Mouse (Mus musculus): ENCODE measurements around the gene Grk2. TPM values are rescaled to one million over a fixed set of nuclear protein-coding genes. Genes with fewer than 3 reads are reported as not detected.

Grk2 gene
- polyA plus RNA-seq, 1 experiment from 2014 or later: 24.4 TPM

- H3K27ac ChIP-seq (replicated peaks): no peak overlapping the region
- no peaks in the 10 kb centered on the region for H3K27me3 ChIP-seq
- H3K36me3 ChIP-seq: peaks cover 96% of the 10 kb centered on the region
- no peak overlapping the region for H3K4me2 ChIP-seq (replicated peaks)
- no peaks in the 10 kb centered on the region for H3K9me3 ChIP-seq (replicated peaks)
- 96% methylated on average over 3 of the region's 3 CpGs for WGBS
- no peaks in the 10 kb centered on the region for H3K4me1 ChIP-seq
- no peak for ATAC-seq (ENCODE audit: insufficient number of reproducible peaks, low FRiP score, low TSS enrichment, low read depth)
- no peak overlapping the region for H3K9ac ChIP-seq
- H3K4me3 ChIP-seq (replicated peaks): no peak overlapping the region
Measured at GRCm38 (mm10) chr19:4322134-4322533, 16.1 kb upstream of the Grk2 start.

- Histone ChIP-seq H3K27ac (replicated peaks) (no peak overlapping the region), H3K4me3 (replicated peaks) (no peak overlapping the region), H3K4me2 (replicated peaks) (no peak overlapping the region), H3K9me3 (replicated peaks) (no peaks in the 10 kb centered on the region), H3K36me3 (peaks cover 96% of the 10 kb centered on the region), H3K27me3 (no peaks in the 10 kb centered on the region), H3K4me1 (no peaks in the 10 kb centered on the region), H3K9ac (no peak overlapping the region)
- WGBS: 91% methylated on average over 1 of the region's 1 CpGs
- ATAC-seq (ENCODE audit: insufficient number of reproducible peaks, low FRiP score, low TSS enrichment, low read depth): no peak
Measured at GRCm38 (mm10) chr19:4321622-4322021, 15.6 kb upstream of the Grk2 start.

GRCm38 (mm10) chr19:4319272-4319671 lies 13.2 kb upstream of the Grk2 start:
- ATAC-seq (ENCODE audit: insufficient number of reproducible peaks, low FRiP score, low TSS enrichment, low read depth): no peak
- no peak overlapping the region for H3K9ac ChIP-seq
- H3K27me3 ChIP-seq: no peaks in the 10 kb centered on the region
- H3K4me3 ChIP-seq (replicated peaks): no peak overlapping the region
- H3K9me3 ChIP-seq (replicated peaks): no peaks in the 10 kb centered on the region
- 67% methylated on average over 4 of the region's 4 CpGs for WGBS
- no peaks in the 10 kb centered on the region for H3K4me1 ChIP-seq
- no peak overlapping the region for H3K27ac ChIP-seq (replicated peaks)
- H3K4me2 ChIP-seq (replicated peaks): no peak overlapping the region
- H3K36me3 ChIP-seq: peaks cover 88% of the 10 kb centered on the region

GRCm38 (mm10) chr19:4317181-4317580 lies 11.2 kb upstream of the Grk2 start:
- peaks cover 69% of the 10 kb centered on the region for H3K36me3 ChIP-seq
- H3K9me3 ChIP-seq (replicated peaks): no peaks in the 10 kb centered on the region
- no peaks in the 10 kb centered on the region for H3K27me3 ChIP-seq
- no peak overlapping the region for H3K9ac ChIP-seq
- no peak for ATAC-seq (ENCODE audit: insufficient number of reproducible peaks, low FRiP score, low TSS enrichment, low read depth)
- WGBS: 88% methylated on average over 3 of the region's 3 CpGs
- no peak overlapping the region for H3K4me3 ChIP-seq (replicated peaks)
- H3K27ac ChIP-seq (replicated peaks): no peak overlapping the region
- no peak overlapping the region for H3K4me2 ChIP-seq (replicated peaks)
- H3K4me1 ChIP-seq: no peaks in the 10 kb centered on the region

- H3K9ac ChIP-seq: no peak overlapping the region
- H3K27me3 ChIP-seq: no peaks in the 10 kb centered on the region
- H3K36me3 ChIP-seq: peaks cover 53% of the 10 kb centered on the region
- H3K4me1 ChIP-seq: no peaks in the 10 kb centered on the region
- no peak overlapping the region for H3K27ac ChIP-seq (replicated peaks)
- H3K4me3 ChIP-seq (replicated peaks): no peak overlapping the region
- ATAC-seq (ENCODE audit: insufficient number of reproducible peaks, low FRiP score, low TSS enrichment, low read depth): no peak
- no peak overlapping the region for H3K4me2 ChIP-seq (replicated peaks)
- no peaks in the 10 kb centered on the region for H3K9me3 ChIP-seq (replicated peaks)
- 86% methylated on average over 6 of the region's 6 CpGs for WGBS
Measured at GRCm38 (mm10) chr19:4315223-4315944, 9.4 kb upstream of the Grk2 start.

GRCm38 (mm10) chr19:4309776-4310185 lies 3.8 kb upstream of the Grk2 start:
- Histone ChIP-seq H3K9me3 (replicated peaks) (no peaks in the 10 kb centered on the region), H3K4me2 (replicated peaks) (no peak overlapping the region), H3K36me3 (peaks cover 2% of the 10 kb centered on the region; the same call in 1 of the 2 replicates), H3K27ac (replicated peaks) (no peak overlapping the region), H3K4me3 (replicated peaks) (no peak overlapping the region), H3K4me1 (peaks cover 14% of the 10 kb centered on the region), H3K27me3 (no peaks in the 10 kb centered on the region), H3K9ac (no peak overlapping the region)
- no peak for ATAC-seq (ENCODE audit: insufficient number of reproducible peaks, low FRiP score, low TSS enrichment, low read depth)

GRCm38 (mm10) chr19:4309302-4309701 lies 3.3 kb upstream of the Grk2 start:
- H3K4me1 ChIP-seq: peaks cover 19% of the 10 kb centered on the region
- no peaks in the 10 kb centered on the region for H3K9me3 ChIP-seq (replicated peaks)
- no peaks in the 10 kb centered on the region for H3K27me3 ChIP-seq
- 93% methylated on average over 4 of the region's 4 CpGs for WGBS
- no peak overlapping the region for H3K27ac ChIP-seq (replicated peaks)
- H3K9ac ChIP-seq: no peak overlapping the region
- H3K36me3 ChIP-seq: no peaks in the 10 kb centered on the region; the same call in 1 of the 2 replicates
- ATAC-seq (ENCODE audit: insufficient number of reproducible peaks, low FRiP score, low TSS enrichment, low read depth): no peak
- H3K4me2 ChIP-seq (replicated peaks): no peak overlapping the region
- no peak overlapping the region for H3K4me3 ChIP-seq (replicated peaks)

GRCm38 (mm10) chr19:4305491-4306189 lies 382 bp downstream of the Grk2 start:
- ATAC-seq (ENCODE audit: insufficient number of reproducible peaks, low FRiP score, low TSS enrichment, low read depth): peak; percentile 36; the same call in 1 of the 2 replicates

GRCm38 (mm10) chr19:4304871-4305321 lies 1.1 kb downstream of the Grk2 start:
- Histone ChIP-seq H3K4me2 (replicated peaks) (peak overlapping the region; percentile 81), H3K4me1 (peaks cover 63% of the 10 kb centered on the region), H3K27me3 (no peaks in the 10 kb centered on the region), H3K9me3 (replicated peaks) (no peaks in the 10 kb centered on the region), H3K36me3 (no peaks in the 10 kb centered on the region), H3K27ac (replicated peaks) (peak overlapping the region; percentile 84), H3K9ac (peak overlapping the region; percentile 89; the same call in 1 of the 2 replicates), H3K4me3 (replicated peaks) (peak overlapping the region; percentile 85)
- WGBS: 47% methylated on average over 4 of the region's 4 CpGs
- ATAC-seq (ENCODE audit: insufficient number of reproducible peaks, low FRiP score, low TSS enrichment, low read depth): no peak

More at GRCm38 (mm10) chr19:4305491-4306189, 382 bp downstream of the Grk2 start:
- Histone ChIP-seq H3K9me3 (replicated peaks) (no peaks in the 10 kb centered on the region), H3K27ac (replicated peaks) (peak overlapping the region; percentile 84), H3K36me3 (no peaks in the 10 kb centered on the region), H3K4me1 (peaks cover 55% of the 10 kb centered on the region), H3K4me3 (replicated peaks) (peak overlapping the region; percentile 85), H3K27me3 (no peaks in the 10 kb centered on the region), H3K4me2 (replicated peaks) (peak overlapping the region; percentile 81), H3K9ac (peak overlapping the region; percentile 89)
- WGBS: under 1% methylated on average over 56 of the region's 68 CpGs

GRCm38 (mm10) chr19:4304251-4304821 lies 1.7 kb downstream of the Grk2 start:
- H3K36me3 ChIP-seq: no peaks in the 10 kb centered on the region
- no peak overlapping the region for H3K9ac ChIP-seq
- ATAC-seq (ENCODE audit: insufficient number of reproducible peaks, low FRiP score, low TSS enrichment, low read depth): no peak
- H3K4me1 ChIP-seq: peaks cover 68% of the 10 kb centered on the region
- WGBS: 71% methylated on average over 5 of the region's 5 CpGs
- H3K4me2 ChIP-seq (replicated peaks): peak overlapping the region; percentile 81
- H3K9me3 ChIP-seq (replicated peaks): no peaks in the 10 kb centered on the region
- no peaks in the 10 kb centered on the region for H3K27me3 ChIP-seq
- H3K27ac ChIP-seq (replicated peaks): peak overlapping the region; percentile 84; the same call in 1 of the 2 replicates
- H3K4me3 ChIP-seq (replicated peaks): peak overlapping the region; percentile 85

- H3K4me2 ChIP-seq (replicated peaks): 0 out of 2 replicates have a peak overlapping the region, but pooled peaks have one; percentile 42
- H3K9me3 ChIP-seq (replicated peaks): no peaks in the 10 kb centered on the region
- H3K4me1 ChIP-seq: peaks cover 74% of the 10 kb centered on the region
- H3K27ac ChIP-seq (replicated peaks): peak overlapping the region; percentile 83
- no peak overlapping the region for H3K4me3 ChIP-seq (replicated peaks)
- H3K9ac ChIP-seq: no peak overlapping the region
- H3K27me3 ChIP-seq: no peaks in the 10 kb centered on the region
- no peak for ATAC-seq (ENCODE audit: insufficient number of reproducible peaks, low FRiP score, low TSS enrichment, low read depth)
- WGBS: 90% methylated on average over 5 of the region's 5 CpGs
- no peaks in the 10 kb centered on the region for H3K36me3 ChIP-seq
Measured at GRCm38 (mm10) chr19:4303640-4303995, 2.4 kb downstream of the Grk2 start.
